Mouse (Mus musculus) neural tube, embryonic 14.5 days (tissue): ENCODE results near the gene Gm21477. TPM values are rescaled to one million over a fixed set of nuclear protein-coding genes. Genes with fewer than 3 reads are reported as not detected.
"Not testable (repeated sequence)": the region's sequence is repeated elsewhere in the genome, so short reads cannot be mapped to it uniquely, and the experiment has no call there.

Source experiments
- ATAC-seq: fragments of 200-750 bp; cut with Nextera tagmentation; 2 replicates; pipeline ENCODE4 v1.8.0; 2017; ENCODE audit warnings: low read depth, mild to moderate bottlenecking, moderate TSS enrichment, moderate library complexity
- H3K27ac ChIP-seq: fragments of 300-500 bp; sonication (generic); 2 replicates; pipeline ENCODE4 v1.5.1; 2014; ENCODE audit warnings: low read depth, mild to moderate bottlenecking, control low read depth, low read length, moderate library complexity, mixed read lengths
- H3K27me3 ChIP-seq: fragments of 300-500 bp; sonication (generic); 2 replicates; pipeline ENCODE4 v1.6.1; 2014; ENCODE audit warnings: low read length; ENCODE audit not compliant: control insufficient read depth, insufficient read depth
- H3K36me3 ChIP-seq: fragments of 300-500 bp; sonication (generic); 2 replicates; pipeline ENCODE4 v1.6.1; 2014; ENCODE audit warnings: low read length, mixed read lengths; ENCODE audit not compliant: control insufficient read depth, insufficient read depth
- H3K4me1 ChIP-seq: fragments of 300-500 bp; sonication (generic); 2 replicates; pipeline ENCODE4 v1.6.1; 2014; ENCODE audit warnings: low read length; ENCODE audit not compliant: control insufficient read depth, insufficient read depth
- H3K4me2 ChIP-seq: fragments of 300-500 bp; sonication (generic); 2 replicates; pipeline ENCODE4 v1.6.1; 2014; ENCODE audit warnings: mild to moderate bottlenecking, low read depth, low read length, control low read depth
- H3K4me3 ChIP-seq: fragments of 300-500 bp; sonication (generic); 2 replicates; pipeline ENCODE4 v1.5.1; 2014; ENCODE audit warnings: low read depth, low read length, control low read depth, mixed read lengths
- H3K9ac ChIP-seq: fragments of 300-500 bp; sonication (generic); replicated peaks from 2 replicates; pipeline ENCODE4 v1.6.1; 2014; ENCODE audit warnings: low read depth, mild to moderate bottlenecking, control low read depth, low read length, mixed read lengths
- H3K9me3 ChIP-seq: fragments of 300-500 bp; sonication (generic); 2 replicates; pipeline ENCODE4 v1.6.1; 2016; ENCODE audit warnings: low read length; ENCODE audit not compliant: control insufficient read depth
- WGBS: fragments of 180-500 bp; shearing (Covaris S2); extraction: QIAGEN DNeasy Blood & Tissue Kit; methylation state at CpG from one replicate; pipeline ENCODE4 v1.1.7; 2014; 5-methylcytosine and 5-hydroxymethylcytosine counted together
- polyA plus RNA-seq: library from polyadenylated mRNA; unstranded; fragments of >200 nt; fragmentation: Nextera tagmentation; extraction: Ambion mirVana; gene quantifications from 2 replicates; pipeline ENCODE4 v1.2.1, GENCODE M21; 2014

Gm21477 gene
- polyA plus RNA-seq, result not detected in 2 replicates

- not testable (repeated sequence) for H3K4me1 ChIP-seq, H3K27me3 ChIP-seq, H3K27ac ChIP-seq, H3K4me3 ChIP-seq, ATAC-seq, H3K36me3 ChIP-seq, H3K9me3 ChIP-seq, H3K4me2 ChIP-seq, H3K9ac ChIP-seq
- WGBS, result 80% methylated on average over 1 of the region's 6 CpGs
Observed at GRCm38 (mm10) chrY:87116521-87116920, at the start of gene Gm21477. TSS of gene Gm21477 (plus strand) at chrY:87116821.
